Mouse (Mus musculus): ENCODE results near the gene Elp6.

Gene Elp6

GRCm38 (mm10) chr9:110304969-110305651 is at the start of gene Elp6:
Elp6 (plus strand) TSS chr9:110305173.
- DNase-seq (ENCODE audit: low read depth) = peak; percentile 97

GRCm38 (mm10) chr9:110255407-110256019 is 49.5 kb upstream of the Elp6 start:
- no peak for DNase-seq (ENCODE audit: low read depth)

GRCm38 (mm10) chr9:110258646-110259045 is 46.3 kb upstream of the Elp6 start:
- DNase-seq (ENCODE audit: low read depth) = no peak

GRCm38 (mm10) chr9:110259118-110259517 is 45.9 kb upstream of the Elp6 start:
- DNase-seq (ENCODE audit: low read depth) = no peak

GRCm38 (mm10) chr9:110263181-110263580 is 41.8 kb upstream of the Elp6 start:
- DNase-seq (ENCODE audit: low read depth) = no peak

GRCm38 (mm10) chr9:110264991-110265390 is 40.0 kb upstream of the Elp6 start:
- no peak for DNase-seq (ENCODE audit: low read depth)

GRCm38 (mm10) chr9:110268416-110268815 is 36.6 kb upstream of the Elp6 start:
- no peak for DNase-seq (ENCODE audit: low read depth)

GRCm38 (mm10) chr9:110272330-110272729 is 32.6 kb upstream of the Elp6 start:
- no peak for DNase-seq (ENCODE audit: low read depth)

- no peak for DNase-seq (ENCODE audit: low read depth)
These were observed 31.5 kb upstream of the Elp6 start for GRCm38 (mm10) chr9:110273507-110273906.

GRCm38 (mm10) chr9:110275882-110276281 is 29.1 kb upstream of the Elp6 start:
- peak; percentile 9 for DNase-seq (ENCODE audit: low read depth)

- DNase-seq (ENCODE audit: low read depth) = no peak
These were observed 27.5 kb upstream of the Elp6 start for GRCm38 (mm10) chr9:110277431-110277881.

- no peak for DNase-seq (ENCODE audit: low read depth)
These were observed 20.8 kb upstream of the Elp6 start for GRCm38 (mm10) chr9:110284075-110284697.

- no peak for DNase-seq (ENCODE audit: low read depth)
These were observed 17.6 kb upstream of the Elp6 start for GRCm38 (mm10) chr9:110287321-110287924.

GRCm38 (mm10) chr9:110293254-110293718 is 11.7 kb upstream of the Elp6 start:
- DNase-seq (ENCODE audit: low read depth) = no peak

GRCm38 (mm10) chr9:110293873-110294415 is 11.0 kb upstream of the Elp6 start:
- no peak for DNase-seq (ENCODE audit: low read depth)

- peak; percentile 12 for DNase-seq (ENCODE audit: low read depth)
These were observed 10.2 kb upstream of the Elp6 start for GRCm38 (mm10) chr9:110294786-110295185.

GRCm38 (mm10) chr9:110296867-110297627 is 7.9 kb upstream of the Elp6 start:
- DNase-seq (ENCODE audit: low read depth) = peak; percentile 88

- peak; percentile 80 for DNase-seq (ENCODE audit: low read depth)
These were observed 457 bp upstream of the Elp6 start for GRCm38 (mm10) chr9:110304516-110304915.

GRCm38 (mm10) chr9:110306371-110306770 is 1.4 kb downstream of the Elp6 start:
- DNase-seq (ENCODE audit: low read depth) = no peak

GRCm38 (mm10) chr9:110314706-110315105 is 9.7 kb downstream of the Elp6 start:
- peak; percentile 32 for DNase-seq (ENCODE audit: low read depth)

- no peak for DNase-seq (ENCODE audit: low read depth)
These were observed 10.4 kb downstream of the Elp6 start for GRCm38 (mm10) chr9:110315410-110315809.

- DNase-seq (ENCODE audit: low read depth) = no peak
These were observed 10.9 kb downstream of the Elp6 start for GRCm38 (mm10) chr9:110315904-110316303.

Data from 416B (cell line).